Mouse (Mus musculus) monocyte, adult 5-6 weeks (primary cell): ENCODE measurements at regions not wholly inside any gene's neighbourhood (a gene's known extent, or its start where the extent isn't known, plus 50 kb on each side); places are given as distances from the start of the nearest gene placed in this dataset.
A peak's percentile ranks its signal among the peaks of the same experiment; 100 is the strongest.

Source experiments
- ATAC-seq: fragments of 153-309, 156-312 bp; replicated peaks from 2 replicates; pipeline ENCODE4 v1.8.0; 2017; ENCODE audit warnings: mild to moderate bottlenecking; ENCODE audit not compliant: low TSS enrichment, insufficient number of reproducible peaks, severe bottlenecking, poor library complexity, low FRiP score

DNA sequence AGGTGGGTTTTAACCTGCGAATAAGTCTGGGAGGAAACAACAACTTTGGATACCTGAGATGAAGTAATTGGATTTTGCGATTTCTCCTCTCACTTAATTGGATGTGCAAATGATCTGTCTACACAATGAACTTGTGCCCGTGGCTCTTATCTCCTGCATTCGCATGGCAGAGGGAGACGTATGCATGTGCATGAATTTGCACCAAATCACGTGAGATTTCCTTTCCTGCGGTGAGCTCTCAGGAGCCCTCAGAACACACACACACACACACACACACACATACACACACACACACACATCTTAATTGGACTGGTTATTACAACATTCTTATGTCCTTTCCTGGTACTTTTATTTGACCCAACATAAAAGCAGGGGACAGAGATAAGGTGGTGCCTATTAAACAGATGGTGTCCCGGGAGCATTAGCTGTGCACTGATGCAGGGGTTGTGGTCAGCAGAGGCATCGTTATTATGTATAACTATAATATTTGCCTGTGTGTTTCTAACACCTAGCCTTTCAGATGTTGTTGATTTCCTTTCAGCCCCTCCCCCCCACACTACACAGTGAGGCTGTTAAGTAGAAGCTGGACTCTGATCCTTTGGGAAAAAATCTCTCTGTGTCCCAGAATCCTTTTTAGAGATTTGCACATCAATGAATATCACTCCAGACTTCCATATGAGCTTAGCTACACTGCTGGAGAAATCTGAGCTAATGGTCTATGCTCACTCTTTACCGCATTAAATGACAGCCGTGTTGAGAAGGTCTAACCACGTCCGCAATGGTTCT is 166.3 kb downstream of the Arrdc4 start:
- ATAC-seq = no peak

- ATAC-seq = no peak
These were observed 168.4 kb downstream of the Arrdc4 start for GRCm38 (mm10) chr7:68580650-68581049.

- peak; percentile 76 for ATAC-seq
These were observed 169.4 kb downstream of the Arrdc4 start for GRCm38 (mm10) chr7:68579666-68580065.

GRCm38 (mm10) chr7:68579216-68579615 is 169.8 kb downstream of the Arrdc4 start:
- no peak for ATAC-seq

GRCm38 (mm10) chr7:68571315-68571714 is 177.7 kb downstream of the Arrdc4 start:
- ATAC-seq = no peak

DNA sequence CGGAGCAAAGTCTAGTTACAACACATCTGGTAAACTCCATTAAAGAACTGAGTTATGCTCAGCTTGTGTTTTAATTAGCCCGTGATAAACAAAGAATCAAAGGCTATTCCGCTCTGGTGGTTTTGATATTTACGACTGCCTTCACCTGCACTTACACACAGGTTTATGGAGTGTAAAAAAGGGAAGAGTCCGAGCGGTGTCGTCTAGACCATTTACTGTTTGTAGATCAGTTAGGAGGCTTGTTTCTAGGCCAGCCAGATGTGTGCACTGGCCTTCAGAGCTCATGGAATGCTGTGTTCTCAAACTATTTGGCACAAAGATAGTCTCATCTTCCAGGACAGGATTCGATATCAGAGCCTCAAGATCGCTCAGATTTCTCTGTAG is 180.9 kb downstream of the Arrdc4 start:
- ATAC-seq = no peak

DNA sequence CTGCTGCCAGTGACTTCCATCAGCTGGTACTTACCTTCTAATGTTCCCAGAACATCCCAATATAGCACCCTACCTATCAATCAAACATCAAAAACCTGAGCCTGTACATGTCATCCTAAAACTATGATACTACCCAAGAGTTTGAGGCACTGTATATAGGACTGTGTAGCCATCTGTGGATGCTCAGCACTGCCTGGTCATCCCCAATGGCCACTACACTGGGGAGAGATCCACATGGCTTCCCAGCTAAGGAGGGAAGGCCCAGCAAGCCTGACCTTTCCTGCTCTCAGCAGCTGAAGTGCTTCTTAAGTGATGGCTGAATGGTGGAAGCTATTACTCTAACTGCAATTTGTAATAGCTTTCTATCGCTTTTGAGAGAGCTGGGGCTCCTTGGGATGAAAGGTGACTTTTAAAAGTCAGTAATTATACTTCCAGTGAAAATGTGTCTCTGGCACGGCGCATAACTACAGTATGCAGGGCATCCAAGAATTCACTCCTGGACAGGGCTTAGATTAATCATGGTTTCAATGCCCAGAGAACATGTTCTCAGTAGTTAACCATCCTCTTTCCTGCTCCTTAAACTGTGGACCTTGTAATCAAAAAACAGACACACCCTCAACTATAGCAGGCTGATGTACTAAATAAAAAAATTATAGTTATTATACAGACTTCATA is 181.5 kb downstream of the Arrdc4 start:
- no peak for ATAC-seq

DNA sequence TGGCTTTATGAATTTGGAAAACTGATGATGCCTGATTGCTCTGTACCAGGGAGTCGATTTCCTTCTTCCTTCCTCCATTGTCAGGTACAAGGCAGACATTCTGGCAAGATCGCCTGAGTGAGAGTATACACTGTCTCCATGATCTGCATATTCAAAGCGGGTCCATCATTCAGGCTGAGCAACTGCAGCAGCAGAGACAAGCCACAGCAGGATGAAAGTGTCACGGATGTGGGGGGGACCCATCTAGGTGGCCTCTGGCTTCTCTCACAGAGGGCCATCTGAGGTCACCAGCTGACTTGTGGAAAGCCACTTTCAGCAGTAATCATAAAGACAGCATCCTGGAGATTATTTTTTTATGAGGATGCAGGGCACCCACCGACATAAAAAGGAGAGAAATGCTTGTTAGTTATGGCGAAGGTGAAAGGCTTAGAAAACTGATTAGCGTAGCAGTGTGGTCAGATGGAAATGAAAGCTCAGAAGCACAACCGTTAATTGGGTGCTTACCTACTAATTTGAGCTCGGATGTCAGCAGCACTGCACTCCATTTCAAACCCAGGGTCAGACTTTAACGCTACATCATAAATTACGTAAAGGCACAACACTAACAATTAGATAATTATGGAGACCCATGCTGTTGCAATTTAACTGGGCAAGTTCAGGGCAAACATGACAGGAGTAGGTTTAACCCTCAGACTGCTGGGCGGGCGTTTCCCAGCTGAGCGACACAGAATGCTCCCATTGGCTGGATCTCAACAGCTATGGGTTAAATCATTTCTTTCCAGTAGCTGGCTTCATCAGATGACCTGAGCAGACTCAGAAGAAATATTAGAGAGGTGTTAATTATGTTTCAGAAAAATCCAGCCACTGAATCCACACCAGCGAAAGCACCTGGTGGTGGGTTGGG is 189.3 kb downstream of the Arrdc4 start:
- no peak for ATAC-seq

DNA sequence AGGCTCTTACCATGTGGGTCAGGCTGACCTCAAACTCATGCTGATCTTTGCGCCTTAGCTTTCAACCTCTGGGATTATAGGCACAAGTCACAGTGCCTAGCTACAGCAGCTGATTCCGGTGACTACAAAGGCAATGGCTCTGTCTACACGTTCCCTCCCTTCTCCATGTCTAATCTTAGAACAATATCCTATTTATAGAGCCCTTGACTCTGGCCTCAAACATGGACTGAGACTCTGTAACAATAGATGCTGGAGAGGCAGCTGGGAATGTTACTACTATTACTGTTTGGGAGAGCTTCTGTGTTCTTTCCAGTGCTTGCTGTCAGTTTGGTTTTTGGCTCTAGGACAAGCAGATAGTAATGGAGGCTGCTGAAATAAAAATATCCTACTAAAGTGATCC is 198.7 kb downstream of the Arrdc4 start:
- ATAC-seq = no peak

GRCm38 (mm10) chr7:68548176-68548575 is 200.9 kb downstream of the Arrdc4 start:
- ATAC-seq = no peak

GRCm38 (mm10) chr7:68544136-68544535 is 204.9 kb downstream of the Arrdc4 start:
- no peak for ATAC-seq

- no peak for ATAC-seq
These were observed 235.5 kb downstream of the Fam169b start for GRCm38 (mm10) chr7:68509096-68509495.

DNA sequence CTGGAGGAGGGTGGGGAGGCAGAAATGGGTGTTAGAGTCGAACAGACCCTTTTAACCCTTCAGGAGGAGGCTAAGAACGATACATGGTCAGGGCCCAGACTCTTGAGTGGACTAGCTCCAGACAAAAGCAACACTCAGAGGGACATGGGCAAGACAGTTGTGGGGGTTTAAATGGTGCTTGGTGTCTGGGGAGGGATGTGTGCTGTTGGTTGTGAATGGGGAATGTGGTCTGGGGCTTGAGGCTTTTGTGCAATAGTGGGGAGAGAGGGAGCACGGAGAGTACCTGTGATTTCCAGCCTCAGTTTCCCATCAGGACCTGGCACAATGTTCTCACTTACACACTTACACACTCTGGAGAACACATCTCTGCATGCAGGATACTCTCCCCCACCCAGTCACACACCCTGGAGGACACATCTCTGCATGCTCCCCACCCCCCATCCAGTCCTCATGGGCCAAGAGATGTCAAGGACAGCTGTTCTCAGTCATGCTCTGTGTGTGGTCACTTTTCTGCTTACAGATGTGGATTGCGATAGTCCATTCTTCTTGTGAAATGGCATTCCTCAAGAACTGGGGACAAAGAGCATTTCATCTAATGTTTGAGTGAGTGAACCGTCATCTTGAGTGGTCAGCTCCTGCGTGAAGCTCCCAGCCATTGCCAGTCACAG is 217.6 kb downstream of the Fam169b start:
- no peak for ATAC-seq

DNA sequence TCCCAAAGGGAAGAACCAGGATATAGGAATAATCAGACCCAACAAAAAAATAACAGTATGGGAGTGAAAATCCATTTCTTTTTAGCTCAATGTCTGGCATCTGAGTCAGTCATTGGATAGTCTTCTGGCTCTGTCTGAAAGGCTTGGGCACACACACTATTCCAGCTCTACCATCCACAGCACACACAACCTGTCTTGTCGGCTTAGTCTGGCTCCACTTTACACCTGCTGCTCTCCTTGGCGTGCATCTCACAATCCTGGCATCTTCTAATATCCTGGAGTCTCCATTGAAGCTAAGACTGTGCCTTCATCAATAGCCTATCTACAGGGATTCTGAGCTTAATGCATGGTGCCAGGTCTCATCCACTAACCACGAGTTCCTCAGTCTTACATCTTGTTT is 213.0 kb downstream of the Fam169b start:
- ATAC-seq = no peak

DNA sequence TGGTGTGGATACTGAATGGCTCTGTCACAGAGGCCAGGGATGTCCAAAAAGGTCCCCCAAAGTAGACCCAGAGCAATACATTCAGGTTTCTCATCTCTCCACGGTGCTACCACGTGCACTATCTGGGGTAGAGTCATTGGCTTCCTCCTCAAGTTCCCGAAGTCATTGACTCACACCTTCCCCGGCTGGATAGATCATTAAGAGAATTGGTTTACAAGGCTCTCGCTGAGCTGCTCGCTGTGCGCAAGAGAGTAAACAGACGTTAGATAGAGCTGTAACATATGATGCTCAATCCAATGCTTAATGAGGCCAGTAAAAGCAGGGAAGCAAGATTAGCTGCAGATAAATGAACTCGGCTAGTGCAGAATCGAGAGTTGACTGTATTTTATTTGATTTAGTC is 208.9 kb downstream of the Fam169b start:
- ATAC-seq = no peak

DNA sequence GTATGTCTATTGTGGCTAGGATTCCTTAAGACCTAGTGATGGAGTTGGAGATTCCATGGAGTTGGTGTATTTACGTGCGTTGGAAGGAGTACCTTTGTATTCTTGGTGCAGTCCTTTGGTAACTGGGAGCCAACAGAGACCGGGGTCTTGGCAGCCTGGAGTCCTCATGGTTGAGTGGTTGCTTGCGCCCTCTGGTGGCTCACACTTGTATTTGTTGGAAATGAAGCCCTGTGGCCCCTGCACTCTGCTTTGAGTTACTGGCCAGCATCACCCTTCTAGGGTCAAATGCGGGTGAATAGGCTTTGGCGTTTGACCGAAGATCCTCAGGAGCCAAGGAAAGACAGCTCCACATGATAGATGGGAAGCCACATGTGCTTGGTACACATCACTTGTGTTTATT is 207.1 kb downstream of the Fam169b start:
- ATAC-seq = no peak

- ATAC-seq = no peak
These were observed 206.7 kb downstream of the Fam169b start for GRCm38 (mm10) chr7:68480336-68480735.

GRCm38 (mm10) chr7:68478044-68478443 is 204.4 kb downstream of the Fam169b start:
- ATAC-seq = no peak

DNA sequence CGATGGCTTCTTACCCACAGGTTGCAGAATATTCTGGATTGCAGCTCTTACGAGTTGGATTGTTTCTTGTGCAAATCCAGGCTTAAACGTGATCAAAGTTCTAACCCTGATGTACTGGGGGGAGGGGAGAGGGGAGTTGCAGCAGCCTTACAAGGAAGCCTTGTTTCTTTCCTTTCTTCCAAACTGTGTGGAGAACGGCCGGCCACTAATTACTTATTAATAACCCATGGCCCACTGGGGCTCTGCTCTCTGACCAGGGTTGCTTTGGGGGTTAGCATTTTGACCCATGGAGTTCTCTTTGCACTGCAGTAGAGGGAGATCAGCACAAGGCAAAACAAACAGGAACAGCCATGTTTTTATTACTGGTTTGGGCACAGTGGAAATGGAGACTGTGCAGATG is 199.2 kb downstream of the Fam169b start:
- no peak for ATAC-seq
